Mouse (Mus musculus) layer of hippocampus, postnatal 25 days (tissue): ENCODE data around the gene Ccdc157. TPM values are rescaled to one million over a fixed set of nuclear protein-coding genes. Genes with fewer than 3 reads are reported as not detected.
A peak's percentile ranks its signal among the peaks of the same experiment; 100 is the strongest.
"Not testable (repeated sequence)": the region's sequence is repeated elsewhere in the genome, so short reads cannot be mapped to it uniquely, and the experiment has no call there.

ENCODE experiments used
- DNase-seq, 2 experiments: peaks; one replicate each; pipeline ENCODE4 v3.0.0; 2022; ENCODE audit warnings: mixed read lengths in 2 of 2, low spot score in 1 of 2; ENCODE audit errors: extremely low spot score in 1 of 2
- total RNA-seq, 2 experiments: library from RNA; stranded (reverse); gene quantifications; 2 replicates each; pipeline ENCODE4 v1.2.3; 2021

Ccdc157 gene
- total RNA-seq = 10 to 100 TPM; 10.7 to 10.9 TPM

DNA sequence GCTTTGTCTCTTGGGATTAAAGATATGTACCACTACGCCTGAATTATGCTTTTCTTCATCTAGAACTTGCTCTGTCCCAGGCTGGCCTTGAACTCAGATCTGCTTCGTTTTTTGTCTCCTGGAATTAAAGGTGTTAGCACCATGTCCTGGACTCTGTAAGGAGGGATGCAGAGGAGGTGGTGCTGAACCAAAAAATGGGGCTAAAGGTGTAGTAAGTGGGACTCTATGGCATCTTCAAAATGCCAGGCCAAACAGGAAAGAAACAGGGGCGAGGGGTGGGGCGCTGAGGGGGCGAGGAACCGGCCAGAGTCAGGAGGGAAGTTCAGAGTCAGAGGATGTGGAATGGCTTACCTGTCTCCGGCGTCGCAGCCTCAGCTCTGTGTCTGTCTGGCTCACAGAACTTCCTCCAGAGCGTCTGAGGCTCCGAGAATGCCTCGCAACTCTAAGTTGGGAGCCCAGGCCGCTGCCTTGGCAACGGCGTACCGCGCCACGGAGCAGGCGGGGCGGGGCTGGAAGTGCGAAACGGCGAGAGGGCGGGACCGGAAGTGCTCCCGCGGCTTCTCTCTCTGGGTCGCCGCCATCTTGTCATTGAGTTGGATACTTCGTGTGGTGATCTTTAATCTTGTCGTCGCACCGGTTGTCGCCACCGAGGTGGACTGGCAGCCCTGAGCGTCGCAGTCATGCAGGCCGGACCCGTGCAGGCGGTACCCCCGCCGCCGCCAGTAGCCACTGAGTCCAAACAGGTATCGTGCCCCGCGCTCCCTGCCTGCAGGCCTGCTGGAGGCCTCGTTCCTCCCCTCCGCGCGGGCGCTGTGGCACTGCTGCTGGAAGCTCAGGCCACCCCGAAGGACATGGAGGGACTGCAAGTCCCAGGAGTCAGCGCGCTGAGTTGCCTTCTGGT is at the start of gene Ccdc157, which contains the start of gene Sf3a1:
TSS of gene Ccdc157 (minus strand) at position 486 of the 901 bp plus-strand sequence.
TSS of gene Sf3a1 (plus strand) at position 543 of the 901 bp plus-strand sequence.
- DNase-seq = peak; percentile 86 to 87

DNA sequence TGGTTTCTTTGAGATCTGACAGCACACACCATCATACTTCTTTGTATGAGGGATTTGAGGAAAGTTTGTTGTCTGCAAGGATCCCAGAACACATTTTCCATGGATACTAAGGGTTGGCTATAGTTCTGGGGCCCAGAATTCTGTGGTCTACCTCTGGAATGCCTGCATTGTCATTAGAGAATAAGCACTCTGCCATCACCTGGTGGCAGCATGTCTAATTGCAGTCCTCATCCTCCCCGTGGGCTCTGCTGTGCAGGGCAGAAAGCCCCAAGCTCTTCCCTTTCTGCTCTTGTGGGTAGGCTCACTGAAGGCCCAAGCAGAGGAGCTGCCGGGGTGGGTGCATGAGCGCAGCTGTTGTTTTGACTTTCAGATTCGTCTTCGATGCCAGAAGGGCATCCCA is 49.5 kb upstream of the Ccdc157 start:
- no peak for DNase-seq

DNA sequence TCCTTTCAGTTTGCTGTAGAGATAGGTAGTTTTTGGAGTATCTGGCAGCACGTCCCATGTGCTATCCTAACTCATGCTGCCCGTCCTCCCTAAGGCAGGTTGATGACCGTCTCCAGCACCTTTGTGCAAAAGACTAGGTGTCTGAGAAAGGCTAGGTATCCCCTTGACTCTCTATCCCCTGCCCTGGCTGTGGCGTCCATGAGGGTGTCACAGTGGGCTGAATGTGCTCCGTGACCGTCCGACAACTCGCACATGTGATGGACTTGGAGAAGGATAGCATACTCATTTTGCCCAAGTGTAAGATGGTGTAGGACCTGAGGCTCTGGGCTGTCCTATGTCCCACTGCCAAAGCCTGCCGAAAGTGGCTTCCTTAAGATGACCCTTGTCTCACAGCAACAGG is 47.6 kb upstream of the Ccdc157 start:
- no peak for DNase-seq

DNA sequence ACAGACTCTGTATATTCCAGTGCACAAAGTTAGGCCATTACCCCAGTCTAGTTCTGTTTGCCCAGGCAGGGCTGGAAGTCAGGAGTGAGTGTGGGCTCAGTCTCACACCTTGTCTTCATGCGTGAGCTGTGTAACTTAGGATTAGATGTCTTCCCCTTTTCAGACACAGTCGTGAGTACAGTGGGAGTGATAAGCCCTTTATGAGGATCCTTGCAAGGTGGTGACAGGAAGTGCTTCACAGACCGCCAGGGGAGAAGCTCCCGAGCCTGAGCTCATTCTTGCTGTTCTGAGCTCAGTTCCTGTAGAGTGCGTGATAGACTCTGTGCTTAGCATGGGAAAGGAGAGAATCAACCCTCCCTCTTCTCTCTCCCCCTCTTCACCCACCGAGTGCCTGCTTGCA is 46.5 kb upstream of the Ccdc157 start:
- no peak for DNase-seq

GRCm38 (mm10) chr11:4205951-4206350 is 45.9 kb upstream of the Ccdc157 start:
- DNase-seq = no peak

- DNase-seq = no peak
These were observed 45.1 kb upstream of the Ccdc157 start for GRCm38 (mm10) chr11:4205097-4205655.

DNA sequence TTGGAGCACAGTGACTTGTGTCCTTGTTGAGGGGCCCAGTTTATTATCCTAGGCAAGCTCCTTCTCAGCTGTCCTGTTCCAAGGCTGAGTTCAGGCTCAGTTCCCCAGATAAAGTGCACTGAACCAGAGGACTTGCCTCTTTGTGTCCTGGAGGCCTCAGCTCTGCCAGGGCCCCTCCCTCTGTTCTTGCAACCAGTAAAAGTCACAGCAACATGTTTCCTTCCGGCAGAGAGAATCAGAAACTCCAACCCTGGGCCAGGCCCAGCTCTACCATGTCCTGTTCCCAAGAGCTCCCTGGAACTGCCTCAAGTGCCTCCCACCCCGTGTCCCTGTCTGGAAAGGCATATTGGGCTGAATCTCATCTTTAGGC is 43.6 kb upstream of the Ccdc157 start:
- DNase-seq = no peak

GRCm38 (mm10) chr11:4202995-4203704 is 43.1 kb upstream of the Ccdc157 start:
- no peak for DNase-seq

DNA sequence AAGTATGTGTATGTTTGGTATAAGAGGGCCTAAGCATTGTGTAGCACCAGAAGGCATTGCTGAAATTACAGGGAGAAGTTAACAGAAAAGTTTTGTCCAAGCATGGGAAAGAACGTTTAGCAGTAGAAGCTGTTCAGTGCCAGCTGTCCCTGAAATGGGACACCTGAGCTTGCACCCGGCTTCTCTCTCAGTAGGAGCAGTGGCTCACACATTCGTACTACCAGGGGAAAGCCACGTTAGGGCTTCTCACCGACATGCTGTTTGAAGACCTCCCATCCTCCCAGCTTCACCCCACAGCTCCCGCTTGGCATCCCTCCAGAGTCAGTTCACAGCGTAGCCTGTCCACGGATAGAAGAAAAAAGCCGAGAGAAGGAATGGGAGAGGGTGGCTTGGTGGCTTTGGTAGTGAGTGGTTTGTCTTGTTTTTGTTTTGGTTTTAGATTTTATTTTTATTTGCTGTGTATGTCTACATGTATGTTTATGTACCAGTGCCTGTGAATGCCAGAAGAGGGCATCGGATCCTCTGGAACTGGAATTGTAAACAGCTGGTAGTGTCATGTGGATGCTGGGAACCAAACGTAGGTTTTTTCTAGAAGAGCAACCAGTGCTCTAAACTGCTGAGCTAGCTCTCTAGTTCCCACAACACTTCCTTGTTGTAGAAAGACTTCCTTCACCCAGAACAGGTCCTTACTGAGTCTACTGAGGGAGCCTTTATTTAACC is 42.0 kb upstream of the Ccdc157 start:
- DNase-seq = no peak

GRCm38 (mm10) chr11:4197691-4198090 is 37.6 kb upstream of the Ccdc157 start:
- DNase-seq = no peak

GRCm38 (mm10) chr11:4196636-4197035 is 36.5 kb upstream of the Ccdc157 start:
- DNase-seq = no peak

GRCm38 (mm10) chr11:4195597-4196031 is 35.5 kb upstream of the Ccdc157 start:
- no peak for DNase-seq

DNA sequence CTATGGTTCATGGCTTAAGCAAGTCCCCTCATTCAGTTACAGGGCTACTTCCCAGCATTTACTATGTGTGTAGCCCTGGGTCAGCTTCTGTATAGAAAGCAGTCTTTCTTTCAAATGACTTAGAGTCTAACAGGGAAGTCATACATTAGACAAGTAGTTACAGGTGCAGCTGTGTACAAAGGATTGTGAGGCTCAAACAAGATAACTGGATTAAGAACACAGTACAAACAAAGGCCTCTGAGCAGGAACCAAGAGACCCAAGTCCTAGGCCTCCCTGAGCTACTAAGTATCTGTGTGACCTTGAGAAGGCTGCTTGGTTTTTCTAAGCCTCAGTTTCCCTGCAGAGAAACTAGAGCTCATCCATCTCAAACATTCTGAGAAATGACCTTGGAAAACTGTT is 33.3 kb upstream of the Ccdc157 start:
- no peak for DNase-seq

GRCm38 (mm10) chr11:4192757-4193156 is 32.7 kb upstream of the Ccdc157 start:
- DNase-seq = no peak

- no peak for DNase-seq
These were observed 30.6 kb upstream of the Ccdc157 start for GRCm38 (mm10) chr11:4190677-4191076.

- no peak for DNase-seq
These were observed 29.1 kb upstream of the Ccdc157 start for GRCm38 (mm10) chr11:4189182-4189581.

- no peak for DNase-seq
These were observed 27.2 kb upstream of the Ccdc157 start for GRCm38 (mm10) chr11:4187318-4187700.

DNA sequence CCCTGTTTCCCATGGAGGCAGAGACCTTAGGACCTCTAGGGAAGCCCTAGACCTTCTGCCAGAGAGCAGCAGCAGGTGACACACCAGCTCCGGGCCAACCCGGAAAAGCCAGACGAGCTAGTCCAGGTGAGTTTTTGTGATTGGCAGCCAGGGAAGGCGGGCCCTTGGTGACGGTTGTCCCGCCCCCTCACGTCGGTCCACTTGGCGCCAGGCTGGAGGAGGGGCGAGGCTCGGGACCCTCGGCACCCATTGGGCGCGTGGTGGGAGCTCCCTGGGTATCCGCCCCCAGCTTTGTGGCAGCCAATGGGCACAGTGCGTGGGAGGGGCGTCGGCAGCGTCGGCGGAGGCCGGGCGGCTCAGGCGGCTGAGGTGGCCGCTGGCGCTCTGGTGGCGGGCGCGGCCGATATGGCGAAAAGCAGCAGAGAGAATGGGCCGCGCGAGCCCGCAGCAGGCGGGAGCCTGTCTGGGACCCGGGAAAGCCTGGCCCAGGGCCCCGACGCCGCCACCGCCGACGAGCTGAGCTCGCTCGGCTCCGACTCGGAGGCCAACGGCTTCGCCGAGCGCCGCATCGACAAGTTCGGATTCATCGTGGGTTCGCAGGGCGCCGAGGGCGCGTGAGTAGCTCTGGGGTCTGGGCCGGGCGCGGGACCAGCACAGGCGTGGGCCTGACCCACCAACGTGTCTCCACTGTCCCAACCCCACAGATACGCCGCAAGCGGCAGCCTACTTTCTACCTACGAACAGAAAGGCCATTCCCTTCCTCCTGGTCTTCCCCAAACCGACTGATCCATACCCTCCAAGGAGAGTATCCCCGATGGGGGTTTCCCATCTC is 26.6 kb upstream of the Ccdc157 start, which contains the start of gene Tbc1d10a:
TSS of gene Tbc1d10a (plus strand) at position 304 of the 832 bp plus-strand sequence.
- peak; percentile 93 to 96 for DNase-seq

GRCm38 (mm10) chr11:4185480-4185879 is 25.4 kb upstream of the Ccdc157 start:
- not testable (repeated sequence) for DNase-seq
